Mouse (Mus musculus) right cerebral cortex, postnatal 25 days (tissue): ENCODE measurements around the gene Kank4.
A peak's percentile ranks its signal among the peaks of the same experiment; 100 is the strongest.
"Not testable (repeated sequence)": the region's sequence is repeated elsewhere in the genome, so short reads cannot be mapped to it uniquely, and the experiment has no call there.

Experiments used
- DNase-seq: peaks from one replicate; pipeline ENCODE4 v3.0.0; 2022

Kank4 gene

DNA sequence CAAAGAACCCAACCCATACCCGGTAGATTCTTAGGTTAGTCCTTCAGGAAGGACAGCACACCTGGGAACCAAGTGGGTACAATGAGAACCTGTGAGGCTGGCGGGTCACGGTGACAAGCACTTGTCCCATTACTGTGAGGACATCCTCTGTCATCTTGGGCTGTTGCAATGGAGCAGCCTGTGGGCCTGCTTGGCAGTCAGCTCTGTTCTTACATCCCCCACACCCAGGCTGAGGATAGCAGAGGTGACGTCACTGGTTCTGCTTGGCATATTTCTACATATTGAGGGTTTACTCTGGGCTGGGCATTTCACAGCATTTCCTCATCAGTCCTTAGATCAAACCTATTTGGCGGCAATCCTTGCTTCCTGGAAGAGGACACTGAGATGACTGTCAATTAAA, 43.6 kb downstream of the Kank4 start:
- no peak for DNase-seq

DNA sequence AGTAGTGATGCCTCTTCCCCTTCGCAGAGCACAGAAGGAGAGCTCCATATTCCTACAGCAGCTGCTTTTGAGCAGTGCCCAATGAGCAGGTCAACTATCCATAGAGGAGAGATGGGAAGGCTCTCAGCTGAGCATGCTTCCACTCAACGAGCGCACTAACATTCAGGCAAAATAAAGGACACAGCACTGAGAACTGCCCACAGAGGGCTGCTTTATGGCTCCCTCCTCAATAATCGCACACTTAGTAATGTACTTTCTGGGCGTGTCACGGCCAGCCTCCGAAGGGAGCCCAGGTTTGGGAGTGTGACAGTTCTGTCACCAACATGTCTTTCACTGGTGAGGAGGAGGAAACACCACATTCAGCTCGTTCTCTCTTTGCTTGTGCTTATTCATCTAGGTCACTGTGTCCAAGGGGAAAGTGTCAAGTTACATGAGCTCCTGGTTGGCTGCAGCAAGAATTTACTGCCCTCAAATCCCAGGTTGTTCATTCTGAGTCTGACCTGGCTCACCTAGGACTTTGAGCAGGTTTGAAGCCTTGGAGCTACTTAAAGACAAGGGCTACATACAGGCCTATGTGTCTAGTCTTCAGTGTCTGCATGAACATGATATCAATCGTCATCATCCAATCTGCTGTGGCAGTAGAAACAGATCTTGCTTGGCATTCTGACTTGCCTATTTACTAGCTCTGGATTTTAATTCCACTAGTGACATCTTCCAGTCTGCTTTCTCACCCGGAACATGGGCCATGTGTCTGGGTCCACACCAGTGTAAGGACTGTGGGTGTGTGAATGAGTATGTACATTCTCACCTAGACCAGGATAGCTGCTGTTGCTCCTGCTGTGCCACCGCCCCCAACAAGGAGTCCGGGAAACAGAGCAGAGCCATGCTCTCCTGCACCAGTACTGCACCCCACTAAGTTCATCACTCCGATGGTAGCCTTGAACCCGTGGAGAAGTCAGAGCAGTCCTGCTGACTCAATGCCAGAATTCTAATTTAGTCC, 49.9 kb downstream of the Kank4 start:
- DNase-seq = no peak

DNA sequence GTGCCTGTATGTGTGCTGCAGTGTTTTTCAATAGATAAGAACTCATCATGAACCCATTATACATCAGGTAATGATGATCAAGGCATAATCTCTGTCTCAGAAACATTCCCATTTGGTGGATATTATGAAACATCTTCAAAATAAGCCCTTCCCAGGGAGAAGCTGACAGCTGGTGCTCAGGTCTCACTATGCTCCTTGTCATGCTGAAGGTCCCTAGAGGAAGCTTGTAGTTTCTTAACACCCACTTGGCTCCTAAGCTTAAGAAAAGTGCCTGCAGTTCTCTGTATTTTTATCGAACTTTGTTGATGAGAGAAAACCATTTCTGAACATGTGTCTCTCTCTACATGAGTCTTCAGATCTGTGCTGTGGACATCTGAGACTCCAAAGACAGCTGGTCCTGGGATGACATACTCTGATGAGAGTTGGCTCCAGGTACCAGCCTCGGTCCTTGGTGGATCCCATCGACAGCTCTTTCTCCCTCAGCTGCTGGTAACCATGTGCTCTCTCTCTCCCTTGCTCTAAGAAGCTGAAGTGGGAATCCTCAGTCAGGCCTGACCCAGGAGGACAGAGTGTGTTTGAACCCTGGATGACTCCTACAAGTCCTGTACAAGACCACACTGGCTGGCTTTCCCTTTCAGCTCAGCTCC, 58.3 kb downstream of the Kank4 start:
- no peak for DNase-seq

DNA sequence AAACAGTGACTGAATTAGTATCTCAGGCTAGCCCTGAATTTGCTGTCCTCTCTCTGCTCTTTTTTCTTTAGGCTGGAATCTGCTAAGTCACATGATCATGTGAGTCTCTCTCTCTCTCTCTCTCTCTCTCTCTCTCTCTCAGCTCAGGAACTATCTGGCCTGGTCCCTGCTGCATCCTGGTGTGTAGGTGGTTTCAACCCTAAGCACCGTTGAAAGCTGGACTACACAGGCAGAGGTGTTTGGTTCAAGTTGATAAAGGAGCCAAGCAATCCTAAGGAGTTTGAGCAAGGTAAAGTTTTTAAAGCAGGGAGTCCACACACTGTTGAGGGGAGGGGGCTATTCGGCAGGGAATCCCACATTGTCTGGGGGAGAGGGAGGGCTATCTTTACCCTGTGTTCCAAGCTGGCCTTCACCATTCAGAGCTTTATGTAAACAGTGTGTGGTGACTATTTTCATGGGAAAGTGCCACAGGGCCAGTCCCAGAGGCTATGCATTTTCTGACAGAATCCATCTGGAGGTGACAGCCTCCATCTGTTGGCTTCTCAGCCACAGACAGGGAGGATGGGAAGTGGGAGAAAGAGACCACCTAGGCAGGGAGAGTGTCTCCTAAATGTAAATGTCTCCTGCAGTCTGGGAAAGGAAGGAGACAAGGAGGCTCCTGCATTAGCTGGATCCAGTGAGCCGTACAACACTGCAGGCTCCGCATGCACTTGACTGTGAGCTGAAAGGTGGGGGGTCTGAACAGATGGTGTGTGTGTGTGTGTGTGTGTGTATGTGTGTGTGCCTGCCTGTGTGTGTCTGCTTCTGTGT, 59.1 kb downstream of the Kank4 start:
- DNase-seq = no peak

DNA sequence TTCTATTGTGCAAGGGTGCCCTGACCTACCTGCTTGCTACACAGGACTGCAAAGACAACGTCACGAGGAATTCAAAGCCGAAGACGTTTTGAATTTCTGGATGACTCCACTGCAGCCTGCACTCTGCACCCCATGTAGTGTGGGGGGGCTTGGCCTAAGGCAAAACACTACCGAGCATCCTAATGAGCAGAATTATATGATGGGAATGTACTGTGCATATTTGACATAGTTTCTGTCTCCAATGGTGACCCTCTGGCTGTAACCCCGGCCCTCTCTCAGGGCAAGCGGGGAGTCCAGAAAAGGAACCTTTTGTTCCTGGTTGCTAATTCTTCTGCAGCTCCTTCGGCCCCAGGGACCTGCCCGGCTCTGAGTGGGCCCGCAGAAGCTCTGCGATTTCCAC, 61.2 kb downstream of the Kank4 start:
- DNase-seq = no peak

DNA sequence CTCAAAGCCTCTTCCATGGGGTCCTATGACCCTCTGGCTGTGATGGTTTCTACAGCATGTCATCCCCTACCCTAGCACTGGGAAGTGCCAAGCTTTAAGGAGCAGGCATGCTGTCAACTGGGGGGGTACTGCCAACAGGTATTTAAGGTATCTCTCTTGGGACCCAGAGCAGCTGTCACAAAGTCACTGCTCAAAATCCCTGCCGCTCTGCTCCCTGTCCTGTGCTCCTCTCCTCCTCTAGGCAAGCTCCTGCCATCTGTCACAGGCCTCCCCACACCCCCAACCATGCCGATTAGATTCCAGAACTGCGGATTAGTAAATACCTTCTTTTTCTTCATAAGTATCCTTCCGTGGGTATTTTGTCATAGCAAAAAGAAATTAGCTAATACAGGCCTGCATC, 62.9 kb downstream of the Kank4 start:
- DNase-seq = no peak

DNA sequence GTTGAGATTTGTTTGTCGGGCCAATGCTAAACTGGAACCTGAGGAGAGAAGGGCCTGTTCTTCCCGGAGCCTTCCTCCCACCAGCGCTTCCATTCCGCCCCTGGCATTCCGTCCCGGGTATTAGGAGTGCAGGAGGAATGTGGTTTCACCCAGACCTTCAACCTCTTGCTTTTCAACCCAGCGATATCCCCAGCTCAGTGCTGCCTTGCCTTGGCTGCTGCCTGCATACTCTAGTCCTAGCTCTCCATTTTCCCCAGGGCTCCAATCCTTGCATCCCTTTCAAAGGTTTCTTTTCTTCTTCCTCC, 73.5 kb downstream of the Kank4 start:
- DNase-seq = no peak

DNA sequence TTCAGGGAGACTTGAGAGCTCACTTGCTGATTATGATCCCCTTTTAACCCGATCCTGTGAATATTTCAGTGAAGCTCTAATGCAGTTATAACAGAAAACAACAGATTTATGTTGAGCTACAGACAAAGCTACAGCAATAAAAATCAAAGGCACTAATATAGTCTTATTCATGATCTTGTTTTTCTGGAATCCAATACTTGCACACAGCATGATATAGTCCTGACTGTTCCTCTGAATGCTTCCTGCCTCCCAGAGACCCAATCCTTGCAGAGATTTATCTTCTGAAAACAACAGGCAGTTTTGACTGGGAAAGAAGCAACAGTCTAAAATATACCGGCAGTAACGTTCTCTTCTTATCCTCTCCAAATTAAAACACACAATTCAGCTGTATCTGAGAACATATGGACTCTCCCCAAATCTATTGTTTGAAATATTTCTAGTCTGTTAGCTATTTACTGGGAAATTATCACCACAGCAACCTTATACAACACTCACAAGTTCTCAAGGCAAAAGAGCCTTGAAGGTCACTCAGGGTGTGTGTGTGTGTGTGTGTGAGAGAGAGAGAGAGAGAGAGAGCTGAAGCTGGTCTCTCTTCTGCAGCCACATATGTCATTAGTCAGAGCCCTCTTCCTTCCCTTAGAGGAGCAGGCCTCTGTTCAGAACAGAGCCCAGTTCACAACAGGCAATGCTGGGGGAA, 74.0 kb downstream of the Kank4 start:
- no peak for DNase-seq

DNA sequence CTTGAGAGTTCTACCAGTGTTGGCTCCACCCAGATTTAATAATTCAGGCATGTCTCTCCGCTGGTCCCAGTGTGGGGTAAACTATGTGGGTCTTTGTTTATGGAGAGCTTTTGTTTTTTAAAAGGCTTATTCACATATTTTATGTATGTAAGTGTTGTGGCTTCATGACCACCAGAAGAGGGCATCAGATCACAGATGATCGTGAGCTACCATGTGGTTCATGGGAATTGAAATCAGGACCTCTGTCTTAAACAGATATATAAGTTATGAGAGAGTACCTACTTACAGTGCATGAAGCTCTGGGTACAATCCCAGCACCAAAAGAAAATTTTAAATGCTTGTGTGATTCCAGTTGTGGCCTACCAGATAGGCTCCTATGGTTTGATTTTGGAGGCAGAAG, 77.6 kb downstream of the Kank4 start:
- DNase-seq = no peak

DNA sequence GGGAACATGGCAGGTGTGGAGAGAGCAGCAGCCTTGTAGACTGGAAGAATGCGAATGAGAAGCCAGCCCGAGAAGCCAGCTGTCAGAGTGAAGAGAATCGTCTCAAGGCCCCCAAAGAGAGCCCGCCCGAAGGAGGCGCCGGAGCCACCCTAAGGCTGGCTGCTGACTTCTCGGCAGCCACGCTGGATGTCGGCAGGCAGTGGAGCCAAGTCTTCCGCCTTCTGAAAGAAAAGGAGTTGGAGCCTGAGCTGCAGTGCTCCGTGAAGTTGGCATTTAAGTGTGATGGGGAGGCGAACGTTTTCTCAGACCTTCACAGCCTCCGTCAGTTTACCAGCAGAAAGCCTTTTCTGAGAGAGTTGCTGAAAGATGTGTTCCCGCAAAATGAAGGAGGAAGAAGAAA, 83.7 kb downstream of the Kank4 start:
- no peak for DNase-seq

DNA sequence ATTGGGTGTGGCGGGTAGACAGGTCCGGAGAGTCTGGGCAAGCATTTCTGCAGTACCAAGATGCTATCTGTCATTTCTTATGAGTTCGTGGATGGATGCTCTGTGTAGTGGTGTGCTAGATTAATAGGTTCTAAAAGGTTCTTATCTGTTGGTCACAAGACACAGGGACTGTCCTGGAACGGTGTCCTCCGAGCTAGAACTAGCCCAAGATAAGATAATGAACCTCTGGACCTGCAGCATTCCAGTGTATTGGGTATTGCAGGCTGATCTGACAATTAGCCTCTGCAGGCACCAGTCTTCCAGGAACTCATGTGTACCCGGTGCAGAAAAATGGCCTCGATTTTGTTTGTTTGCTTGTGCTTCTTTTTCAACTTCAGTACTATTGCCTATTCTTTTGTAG, 88.6 kb downstream of the Kank4 start:
- DNase-seq = no peak

DNA sequence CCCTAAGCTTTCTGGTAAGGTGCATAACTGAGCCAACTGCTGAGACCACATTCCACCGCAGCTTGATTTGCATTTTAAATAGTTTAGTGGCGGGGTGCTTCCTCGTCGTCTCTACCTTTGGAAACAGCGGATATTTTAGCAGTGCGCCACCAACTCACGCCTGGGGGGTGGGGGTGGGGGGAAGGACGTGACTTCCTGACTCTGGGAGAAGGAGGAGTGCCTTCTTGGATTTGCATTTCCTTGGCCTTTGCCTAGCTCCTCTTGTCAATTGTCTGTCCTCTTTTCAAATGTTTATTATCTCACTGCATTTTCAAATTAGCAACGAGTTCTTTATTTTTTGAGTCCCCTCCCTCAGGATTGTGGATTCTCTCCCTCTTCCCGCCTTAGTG, 89.4 kb downstream of the Kank4 start:
- no peak for DNase-seq

DNA sequence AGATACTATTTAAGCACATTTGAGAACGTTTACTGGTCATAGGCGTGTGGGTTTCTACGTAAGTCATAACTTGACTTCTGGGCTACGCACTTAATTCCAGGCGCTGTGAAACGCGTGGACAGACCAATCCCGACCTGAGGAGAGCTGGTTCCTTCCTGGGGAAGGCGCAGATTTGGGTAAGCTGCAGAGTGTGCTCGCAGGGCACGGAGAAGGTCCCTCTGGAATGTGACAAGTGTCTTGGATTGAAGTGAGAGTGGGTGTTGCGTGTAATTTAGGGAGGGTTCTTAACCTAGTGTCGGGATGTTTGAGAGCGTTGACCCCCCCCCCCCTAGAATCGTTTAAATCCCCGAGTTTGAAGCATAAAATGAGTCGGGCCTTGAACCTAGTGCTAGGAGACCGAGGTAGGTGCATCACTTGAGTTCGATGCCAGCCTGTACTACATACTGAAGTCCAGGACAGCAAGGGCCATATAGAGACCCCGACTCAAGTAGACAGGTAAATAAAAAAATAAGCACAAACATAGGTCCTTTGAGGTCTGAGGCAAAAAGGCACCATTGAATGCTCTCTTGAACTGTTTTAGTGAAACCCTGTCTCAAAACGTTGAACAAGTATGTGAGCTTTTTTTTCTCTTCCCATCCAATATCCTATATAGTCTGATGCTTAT, 89.9 kb downstream of the Kank4 start:
- DNase-seq = no peak

DNA sequence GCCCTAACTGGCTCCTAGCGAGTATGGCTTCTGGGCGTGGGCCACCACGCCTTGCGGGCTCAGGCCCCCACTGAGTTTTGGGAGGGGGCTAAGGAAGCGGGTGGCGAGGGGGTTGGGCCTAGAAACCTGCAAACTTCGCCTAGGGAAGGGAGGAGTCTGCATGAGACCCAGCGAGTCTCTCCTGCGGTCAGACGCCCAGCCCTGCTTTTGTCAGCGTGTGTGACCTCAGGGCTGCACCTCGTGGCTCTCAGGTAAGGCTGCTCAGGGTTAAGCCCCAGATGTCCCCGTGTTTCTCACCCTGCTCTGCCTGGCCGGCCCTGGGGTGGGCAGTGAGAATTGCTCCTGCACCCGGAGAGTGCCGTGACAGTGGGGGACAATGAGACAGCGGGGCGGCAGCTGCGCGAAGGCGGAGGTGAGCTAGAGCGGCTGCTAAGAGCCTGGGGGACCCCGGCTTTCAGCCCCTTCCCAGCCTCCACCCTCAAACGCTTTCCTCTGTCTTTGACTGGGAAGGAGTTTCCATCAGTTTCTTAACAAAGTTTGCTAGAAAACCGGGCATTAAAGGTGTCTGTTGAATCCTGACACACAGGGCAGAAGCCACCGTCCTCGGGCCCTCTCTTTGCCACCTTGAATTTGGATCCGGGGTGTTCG, 90.6 kb downstream of the Kank4 start, which contains the start of gene L1td1:
Gene L1td1, plus strand, starts transcription at position 145 of the 648 bp plus-strand sequence.
- no peak for DNase-seq

DNA sequence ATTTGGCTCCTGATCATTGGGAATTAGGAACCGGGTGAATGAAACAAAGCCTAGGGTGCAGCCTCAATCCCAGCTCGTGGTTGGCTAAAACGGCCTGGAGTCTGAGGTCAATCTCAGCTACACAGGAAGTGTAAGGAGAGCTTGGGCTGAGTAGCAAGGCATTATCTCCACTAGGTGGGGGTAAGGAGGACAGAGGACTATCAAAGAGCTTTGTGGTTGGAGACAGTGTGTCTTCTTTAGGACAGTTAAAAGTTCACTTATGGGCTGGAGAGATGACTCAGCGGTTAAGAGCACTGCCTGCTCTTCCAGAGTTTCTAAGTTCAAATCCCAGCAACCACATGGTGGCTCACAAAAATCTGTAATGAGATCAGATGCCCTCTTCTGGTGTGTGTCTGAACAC, 91.9 kb downstream of the Kank4 start:
- no peak for DNase-seq

DNA sequence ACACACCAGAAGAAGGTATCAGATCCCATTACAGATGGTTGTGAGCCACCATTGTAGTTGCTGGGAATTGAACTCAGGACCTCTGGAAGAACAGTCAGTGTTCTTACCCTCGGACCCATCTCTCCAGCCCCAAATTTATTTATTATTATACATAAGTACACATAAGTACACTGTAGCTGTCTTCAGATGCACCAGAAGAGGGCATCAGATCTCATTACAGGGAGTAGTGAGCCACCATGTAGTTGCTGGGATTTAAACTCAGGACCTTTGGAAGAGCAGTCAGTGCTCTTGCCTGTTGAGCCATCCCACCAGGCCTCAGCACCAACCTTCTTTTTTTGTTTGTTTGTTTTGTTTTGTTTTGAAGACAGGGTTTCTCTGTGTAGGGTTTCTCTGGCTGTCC, 92.7 kb downstream of the Kank4 start:
- not testable (repeated sequence) for DNase-seq

DNA sequence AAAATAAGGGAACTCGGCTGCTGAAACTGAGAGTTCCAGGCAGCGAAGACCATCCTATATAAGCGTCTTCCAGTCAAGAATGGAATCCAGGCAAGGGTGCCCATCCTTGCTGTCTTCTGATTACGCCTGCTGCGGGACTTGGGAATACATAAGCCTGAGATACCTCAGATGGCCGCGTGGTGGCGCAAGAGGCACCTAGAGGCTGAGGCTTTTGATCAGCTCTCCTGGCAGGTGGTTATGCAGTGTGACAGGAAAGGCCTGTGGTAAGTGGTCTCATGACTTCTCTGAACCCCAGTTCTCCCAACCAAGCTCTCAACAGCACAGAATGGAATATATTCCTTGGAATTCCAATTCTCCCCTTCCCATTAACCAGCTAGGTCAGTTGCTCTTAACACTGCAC, 94.9 kb downstream of the Kank4 start:
- DNase-seq = peak; percentile 36

DNA sequence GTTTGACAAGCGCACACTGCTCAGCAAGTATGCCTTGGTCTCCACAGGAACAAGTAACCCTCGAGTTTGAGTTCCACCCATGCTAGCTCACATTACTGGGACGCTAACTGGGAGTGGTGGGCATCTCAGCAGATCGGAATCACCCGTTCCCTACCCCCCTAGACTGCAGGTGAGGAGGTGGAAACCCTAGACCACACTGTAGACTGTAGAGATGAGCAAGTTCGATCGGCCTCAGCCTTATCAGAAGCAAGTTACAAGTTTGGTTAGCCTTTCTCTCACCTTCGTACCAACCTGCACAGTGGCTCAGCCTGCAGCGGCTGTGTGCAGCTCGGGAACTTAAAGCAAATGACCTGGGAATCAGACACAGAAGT, 98.8 kb downstream of the Kank4 start:
- no peak for DNase-seq

DNA sequence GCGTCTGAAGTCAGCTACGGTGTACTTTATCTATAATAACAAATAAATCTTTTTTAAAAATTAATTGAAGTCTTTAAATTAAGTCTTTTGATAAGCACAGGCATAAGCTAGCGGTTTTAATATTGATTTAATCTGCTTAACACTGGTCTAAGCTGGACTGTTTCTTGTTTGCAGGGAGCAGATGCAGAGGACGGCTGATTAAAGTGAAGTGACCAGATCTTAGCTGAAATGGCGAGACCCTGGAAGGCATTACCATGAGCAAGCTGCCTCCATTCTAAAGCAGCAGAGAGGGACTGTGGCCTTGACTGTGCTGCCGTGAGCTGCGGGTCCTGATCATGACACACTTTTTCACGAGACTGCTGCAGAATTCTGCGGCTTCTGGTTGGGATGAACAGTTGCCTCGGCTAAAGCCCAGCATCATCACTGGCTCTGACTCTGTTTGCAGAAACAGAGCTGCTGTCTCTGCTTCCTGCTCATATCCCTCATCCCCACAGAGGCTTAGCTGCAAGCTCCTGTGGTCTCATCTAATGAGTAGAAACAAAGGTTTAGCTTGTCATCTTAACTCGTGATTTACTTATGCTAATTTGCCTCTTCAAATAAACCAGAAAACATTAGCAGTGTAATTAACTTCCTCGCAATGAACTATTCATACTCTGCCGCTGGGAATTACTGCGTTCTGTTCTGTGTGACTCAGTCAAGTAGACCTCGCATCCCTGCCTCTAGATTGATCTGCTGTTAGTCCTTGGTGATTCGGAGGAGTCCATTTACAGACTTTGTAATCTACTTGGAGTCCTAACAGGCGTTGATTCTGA, 99.4 kb downstream of the Kank4 start:
- DNase-seq = no peak

DNA sequence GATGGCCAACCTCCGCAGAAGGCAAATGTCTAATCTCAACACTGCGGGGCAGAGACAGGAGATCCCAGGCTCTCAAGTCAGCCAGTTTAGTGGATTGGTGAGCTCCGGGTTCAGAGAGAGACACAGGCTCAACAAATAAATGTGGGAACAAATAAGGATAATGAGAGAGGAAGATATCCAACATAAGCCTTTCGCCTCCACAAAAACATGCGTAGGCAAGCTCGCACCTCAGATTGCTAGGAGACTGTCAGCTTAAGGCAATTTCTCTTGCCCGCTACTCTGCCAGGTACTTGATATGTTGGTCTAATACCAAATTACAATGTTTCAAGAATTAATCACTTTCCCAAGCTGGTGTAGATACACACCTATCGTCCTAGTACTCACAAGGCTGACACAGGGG, 106.4 kb downstream of the Kank4 start:
- no peak for DNase-seq
